Mouse (Mus musculus): Measurements from ENCODE around the gene Ddias. TPM values are rescaled to one million over a fixed set of nuclear protein-coding genes. Genes with fewer than 3 reads are reported as not detected.

The Ddias gene
- polyA plus RNA-seq, 1 experiment from 2014 or later = 10.0 TPM

DNA sequence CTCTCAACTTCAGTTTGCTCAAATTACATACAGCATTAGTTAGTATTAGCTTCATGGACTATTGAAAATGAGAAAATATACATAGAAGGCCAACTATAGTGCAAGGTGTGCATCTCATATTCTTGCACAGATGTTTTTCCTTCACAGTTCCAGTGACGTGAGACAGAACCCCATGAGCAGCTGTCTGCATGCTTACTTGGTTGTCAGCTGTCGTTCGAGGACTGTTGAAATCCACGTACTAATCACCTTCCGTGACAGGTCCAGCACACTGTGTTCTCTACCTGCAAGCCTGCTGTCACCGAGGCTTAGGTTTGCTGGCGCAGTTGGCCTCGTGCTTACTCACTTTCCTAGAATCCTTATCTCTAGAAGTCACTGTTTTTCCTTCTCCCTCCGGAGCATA lies 56.2 kb downstream of the Ddias start:
- WGBS (ENCODE audit: insufficient replicate concordance) = 73% methylated on average over 9 of the region's 9 CpGs
- no peak for ATAC-seq (ENCODE audit: low read depth)

DNA sequence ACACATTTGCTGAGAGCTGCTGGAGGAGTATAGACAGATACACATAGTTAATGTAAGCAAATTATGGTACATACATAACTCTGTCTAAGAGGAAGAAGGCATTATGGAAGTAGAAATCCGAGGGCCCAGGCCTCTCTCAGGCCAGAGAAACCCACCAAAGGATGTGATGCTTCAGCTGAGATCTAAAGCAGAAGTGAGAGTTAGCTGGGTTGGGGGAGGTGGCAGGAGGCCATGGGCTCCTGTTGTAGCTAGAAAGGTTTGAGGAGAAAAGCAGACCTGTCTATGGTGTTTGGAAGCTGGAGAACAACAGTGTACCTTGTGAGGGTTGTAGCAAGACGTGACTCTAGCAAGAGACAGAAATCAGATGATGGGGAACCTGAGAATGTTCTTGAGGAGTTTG lies 56.8 kb downstream of the Ddias start:
- H3K36me3 ChIP-seq (ENCODE audit: control insufficient read depth, insufficient read depth) = no peaks in the 10 kb centered on the region
- no peak for ATAC-seq (ENCODE audit: low read depth)
- H3K9ac ChIP-seq (ENCODE audit: low read depth, low read length) = no peak overlapping the region
- H3K4me3 ChIP-seq (ENCODE audit: low read depth, low read length) = no peak overlapping the region
- 33% methylated on average over 2 of the region's 2 CpGs for WGBS (ENCODE audit: insufficient replicate concordance)
- H3K27ac ChIP-seq (ENCODE audit: low read length) = no peak overlapping the region
- H3K4me1 ChIP-seq (ENCODE audit: control insufficient read depth, low read depth, low read length) = no peaks in the 10 kb centered on the region; the same call in 1 of the 2 replicates
- no peak overlapping the region for H3K4me2 ChIP-seq (ENCODE audit: low read depth, low read length)
- H3K27me3 ChIP-seq (ENCODE audit: control insufficient read depth, insufficient read depth, low read depth, low read length) = no peaks in the 10 kb centered on the region
- no peaks in the 10 kb centered on the region for H3K9me3 ChIP-seq (replicated peaks; ENCODE audit: control insufficient read depth, low read length)

More for the DNA sequence above, 56.2 kb downstream of the Ddias start:
- Histone ChIP-seq H3K27me3 (ENCODE audit: control insufficient read depth, insufficient read depth, low read depth, low read length) (no peaks in the 10 kb centered on the region), H3K27ac (ENCODE audit: low read length) (no peak overlapping the region), H3K4me1 (ENCODE audit: control insufficient read depth, low read depth, low read length) (no peaks in the 10 kb centered on the region; the same call in 1 of the 2 replicates), H3K4me2 (ENCODE audit: low read depth, low read length) (no peak overlapping the region), H3K9ac (ENCODE audit: low read depth, low read length) (no peak overlapping the region), H3K9me3 (replicated peaks; ENCODE audit: control insufficient read depth, low read length) (no peaks in the 10 kb centered on the region), H3K4me3 (ENCODE audit: low read depth, low read length) (no peak overlapping the region), H3K36me3 (ENCODE audit: control insufficient read depth, insufficient read depth) (no peaks in the 10 kb centered on the region)

DNA sequence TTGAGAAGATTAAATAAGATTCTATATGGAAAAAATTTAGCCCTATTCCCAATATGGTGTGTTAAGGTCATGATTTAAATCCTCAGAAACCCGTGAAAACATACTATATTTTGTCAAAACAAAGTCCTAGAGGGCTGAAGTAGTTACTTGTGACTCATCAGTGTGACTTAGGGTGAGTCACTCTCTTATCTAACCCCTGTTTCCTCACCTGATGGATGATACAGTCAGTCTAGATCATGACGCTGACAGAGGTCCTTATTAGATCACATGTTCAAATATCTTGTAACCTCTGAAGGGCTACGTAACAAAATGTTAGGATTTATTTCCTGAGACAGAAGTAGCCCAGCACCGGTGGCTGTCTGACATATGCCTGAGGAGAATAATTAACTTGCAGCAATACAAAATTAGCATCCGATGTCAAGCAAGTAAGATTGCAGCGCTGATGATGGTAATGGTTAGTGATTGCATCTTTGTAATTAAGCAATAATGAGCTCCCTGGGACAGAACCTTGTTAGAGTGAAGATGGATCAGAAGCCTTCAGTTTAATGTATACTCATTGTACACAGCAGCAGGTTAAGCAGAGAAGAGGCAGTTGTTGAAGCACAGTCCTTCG lies 62.3 kb downstream of the Ddias start:
- no peak for ATAC-seq (ENCODE audit: low read depth)
- no peak overlapping the region for H3K4me2 ChIP-seq (ENCODE audit: low read depth, low read length)
- H3K36me3 ChIP-seq (ENCODE audit: control insufficient read depth, insufficient read depth) = no peaks in the 10 kb centered on the region
- no peak overlapping the region for H3K9ac ChIP-seq (ENCODE audit: low read depth, low read length)
- no peaks in the 10 kb centered on the region for H3K4me1 ChIP-seq (ENCODE audit: control insufficient read depth, low read depth, low read length)
- no peaks in the 10 kb centered on the region for H3K27me3 ChIP-seq (ENCODE audit: control insufficient read depth, insufficient read depth, low read depth, low read length)
- 64% methylated on average over 7 of the region's 7 CpGs for WGBS (ENCODE audit: insufficient replicate concordance)
- H3K4me3 ChIP-seq (ENCODE audit: low read depth, low read length) = no peak overlapping the region
- no peak overlapping the region for H3K27ac ChIP-seq (ENCODE audit: low read length)
- H3K9me3 ChIP-seq (replicated peaks; ENCODE audit: control insufficient read depth, low read length) = no peaks in the 10 kb centered on the region

Other genes with a start within 250 kb of the Ddias start
- gene Ankrd42, start 237.1 kb downstream of the Ddias start, polyA plus RNA-seq (2015; fragmentation: Nextera tagmentation; extraction: Ambion mirVana) = 0.33 and 0.43 TPM in 2 replicates
- gene Pcf11, start 204.3 kb downstream of the Ddias start, polyA plus RNA-seq (2015; fragmentation: Nextera tagmentation; extraction: Ambion mirVana) = 9.5 and 9.9 TPM in 2 replicates
- gene Rab30, start 132.6 kb downstream of the Ddias start, polyA plus RNA-seq (2015; fragmentation: Nextera tagmentation; extraction: Ambion mirVana) = 5.3 and 5.6 TPM in 2 replicates
- 12.2 and 15.0 TPM in 2 replicates for gene Prcp, start 223 bp upstream of the Ddias start, polyA plus RNA-seq (2015; fragmentation: Nextera tagmentation; extraction: Ambion mirVana)
- 0.09 TPM in 1 of 2 replicates, not detected in the other for gene Fam181b, start 205.6 kb upstream of the Ddias start, polyA plus RNA-seq (2015; fragmentation: Nextera tagmentation; extraction: Ambion mirVana)